Mouse (Mus musculus) T-helper 1 cell (primary cell): ENCODE results near the gene Zfp202.
"Not testable (repeated sequence)": the region's sequence is repeated elsewhere in the genome, so short reads cannot be mapped to it uniquely, and the experiment has no call there.

ENCODE experiments used
- in situ Hi-C: fragments of 300-600 bp; cut with MboI, MseI; formaldehyde crosslinking; loops from one replicate; pipeline ENCODE4 v1.15.1; 2025; ENCODE audit warnings: high pct_unique_total_duplicates

Gene Zfp202

DNA sequence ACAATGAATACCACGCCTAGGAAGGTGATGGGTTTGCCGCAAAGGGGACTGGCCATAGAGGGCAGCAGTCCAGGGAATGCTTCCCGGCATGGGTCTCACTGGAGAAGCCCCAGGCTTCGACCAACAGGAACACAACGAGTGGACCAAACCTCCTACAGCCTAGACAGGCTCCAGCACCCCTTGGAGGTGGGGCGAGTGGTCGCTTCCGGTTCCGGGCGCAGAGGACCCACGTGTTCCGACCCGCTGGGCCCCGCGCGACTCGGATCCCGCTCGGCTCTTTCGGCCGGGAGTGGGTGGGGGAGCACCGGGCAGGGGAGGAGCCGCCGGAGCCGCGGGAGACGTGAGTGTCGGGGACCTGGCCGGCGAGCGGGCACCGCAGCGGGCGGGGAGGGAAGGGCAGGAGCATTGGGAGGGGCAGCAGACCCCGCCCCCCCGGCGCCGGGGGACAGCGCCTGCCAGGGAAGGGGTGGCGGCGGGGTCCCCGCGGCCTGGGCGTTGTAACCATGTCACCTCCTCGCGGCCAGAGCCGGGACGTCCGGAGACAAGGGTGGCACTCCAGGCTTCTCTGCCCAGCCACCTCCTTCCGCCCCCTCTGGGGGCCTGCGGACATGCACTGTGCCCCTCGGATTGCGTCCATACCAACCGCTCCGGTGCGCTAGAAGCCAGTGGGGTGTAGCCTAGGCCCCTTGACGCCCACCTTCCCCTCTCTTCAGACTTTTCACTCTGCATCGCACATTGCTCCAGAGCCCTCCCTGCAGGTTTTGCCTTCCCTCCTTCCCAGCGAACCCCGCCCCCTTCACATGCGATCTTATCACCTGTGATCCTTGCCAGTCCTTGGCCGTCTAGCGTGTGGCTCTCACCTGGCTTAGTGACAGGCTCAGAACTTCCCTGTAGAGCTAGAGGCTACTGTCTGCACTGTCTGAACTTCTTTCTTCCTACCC, at the start of gene Zfp202:
Gene Zfp202, plus strand, starts transcription at position 219 of the 941 bp plus-strand sequence.
- in situ Hi-C loops, result no loop called here

DNA sequence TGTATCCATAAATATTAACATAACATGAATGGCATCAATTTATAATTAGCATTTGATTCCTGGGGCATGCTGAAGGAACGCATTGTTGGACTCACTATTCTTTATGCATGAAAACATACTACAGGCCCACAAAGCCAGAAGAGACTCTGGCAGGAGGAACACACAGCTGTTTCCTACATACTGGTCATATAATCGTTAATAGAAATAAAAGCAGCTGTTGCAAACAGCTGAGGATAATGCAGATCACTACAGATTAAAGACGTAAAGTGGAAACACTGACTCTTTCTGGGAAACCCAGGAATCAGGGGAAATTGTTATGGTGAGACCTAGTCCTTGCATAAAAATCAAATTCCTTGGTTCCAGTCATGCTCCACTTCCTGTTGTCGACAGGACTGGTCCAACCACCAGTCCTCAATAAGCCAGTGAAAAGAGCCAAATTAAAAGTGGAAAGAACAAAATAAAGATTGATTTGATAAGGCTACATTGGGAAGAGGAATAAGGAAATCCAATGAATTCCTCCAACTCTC, 36.9 kb upstream of the Zfp202 start:
- in situ Hi-C loops, result no loop called here

DNA sequence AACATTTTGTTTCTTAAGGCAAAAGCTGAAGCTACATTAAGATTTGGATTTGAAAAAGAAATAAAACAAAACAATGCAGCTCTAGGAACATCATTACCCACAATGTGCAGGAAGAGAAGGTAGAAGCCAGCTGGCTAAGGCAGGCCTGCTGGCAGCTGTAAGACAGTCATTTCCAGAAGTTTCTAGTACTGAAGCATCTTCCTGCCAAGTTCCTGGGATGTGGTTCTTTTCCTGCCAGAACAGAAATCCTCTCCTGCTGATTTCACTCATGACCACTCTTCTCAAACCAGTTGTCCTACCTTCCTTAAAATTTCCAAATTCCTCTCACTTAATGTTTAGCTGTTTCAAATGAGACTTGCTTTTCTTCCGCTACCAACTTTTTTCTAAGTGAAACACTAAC, 25.7 kb upstream of the Zfp202 start:
- in situ Hi-C loops, result no loop called here

DNA sequence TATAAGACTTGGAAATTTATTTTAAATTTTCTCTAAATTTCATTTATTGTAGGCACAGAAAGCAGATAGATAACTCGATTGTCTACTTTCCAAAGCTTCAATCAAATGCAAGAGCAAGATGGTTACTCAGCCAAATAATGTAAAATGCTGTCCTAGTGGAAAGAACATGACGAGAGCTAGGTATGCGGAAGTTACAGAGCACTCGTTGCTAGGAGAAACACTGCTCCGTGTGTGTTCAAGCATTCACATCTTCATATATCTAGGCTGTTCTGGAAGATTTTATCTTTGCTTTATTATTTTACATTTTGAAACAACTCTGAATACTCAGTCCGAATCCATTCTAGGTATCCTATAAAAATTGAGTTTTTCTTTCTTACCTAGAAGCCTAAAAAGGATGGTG, 15.1 kb upstream of the Zfp202 start:
- in situ Hi-C loops, result no loop called here

DNA sequence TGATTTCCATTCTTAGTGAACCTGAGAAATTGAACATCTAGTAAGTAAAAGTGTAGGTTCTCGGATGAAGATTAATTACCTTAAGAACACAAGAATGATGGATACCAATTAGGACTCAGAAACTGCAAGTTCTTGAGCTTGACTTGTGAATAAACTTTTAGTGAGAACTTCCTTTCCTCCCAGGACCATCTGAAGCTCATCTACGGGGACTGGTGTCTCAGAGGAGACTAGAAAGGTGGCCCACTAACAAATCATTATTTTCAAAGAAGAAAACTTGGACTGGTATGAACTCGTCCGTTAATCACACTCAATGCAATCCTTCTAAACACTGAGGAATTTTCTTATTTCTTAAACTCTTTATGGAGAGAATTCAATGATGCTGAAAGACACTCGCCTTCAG, 11.5 kb upstream of the Zfp202 start, which contains the start of gene Olfr986:
Gene Olfr986, plus strand, starts transcription at position 301 of the 400 bp plus-strand sequence.
- in situ Hi-C loops, result no loop called here

DNA sequence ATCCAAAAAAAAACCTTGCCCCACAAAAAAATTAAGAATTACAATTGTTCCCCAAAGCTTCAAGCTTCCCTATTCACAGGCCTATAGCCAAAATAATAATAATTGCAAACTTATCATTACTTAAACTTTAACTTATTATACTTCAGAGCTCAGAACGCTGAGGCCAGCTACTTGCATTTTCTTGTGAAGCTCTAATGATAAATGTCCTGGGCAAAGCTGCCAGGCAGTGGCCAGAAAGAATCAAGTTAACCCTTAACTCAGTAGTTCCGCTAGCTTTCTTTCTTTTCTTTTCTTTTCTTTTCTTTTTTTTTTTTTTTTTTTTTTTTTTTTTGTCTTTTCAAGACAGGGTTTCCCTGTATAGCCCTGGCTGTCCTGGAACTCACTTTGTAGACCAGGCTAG, 7.0 kb upstream of the Zfp202 start:
- in situ Hi-C loops, result not testable (repeated sequence)

DNA sequence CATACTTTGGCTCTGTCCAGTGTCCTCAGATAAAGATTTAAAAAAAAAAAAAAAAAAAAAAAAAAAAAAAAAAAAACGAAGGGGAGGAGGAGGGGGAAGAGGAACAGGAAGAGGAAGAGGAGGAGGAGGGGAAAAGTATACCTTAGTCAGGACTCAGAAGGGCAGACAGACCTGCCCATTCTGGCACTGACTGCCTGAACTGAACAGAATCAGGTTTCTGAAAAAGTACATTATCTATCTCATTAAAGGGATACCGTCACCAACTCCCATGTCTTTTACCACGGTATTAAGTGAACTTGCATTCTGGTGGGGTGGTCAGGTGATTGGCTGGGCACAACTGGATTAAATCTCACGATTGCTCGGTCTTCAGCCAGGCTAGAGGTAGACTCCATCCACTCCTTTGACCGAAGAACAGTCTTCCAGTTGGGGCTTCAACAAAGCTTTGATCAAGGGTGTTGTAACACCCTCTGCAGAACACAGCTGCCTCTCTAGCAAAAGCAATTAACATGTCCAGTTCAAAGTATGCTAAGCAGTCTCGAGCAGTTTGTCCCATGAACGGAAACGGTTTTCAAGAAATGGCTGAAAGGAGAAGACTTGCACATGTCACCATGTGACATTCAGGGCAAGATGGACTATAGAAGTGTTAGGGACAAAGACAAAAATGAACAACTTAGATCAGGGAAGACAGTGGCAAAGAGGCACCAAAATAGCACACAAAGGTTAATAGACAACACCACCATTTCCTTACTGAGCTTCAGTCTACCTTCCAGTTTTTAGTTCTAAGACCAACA, 835 bp upstream of the Zfp202 start:
- in situ Hi-C loops, result no loop called here

DNA sequence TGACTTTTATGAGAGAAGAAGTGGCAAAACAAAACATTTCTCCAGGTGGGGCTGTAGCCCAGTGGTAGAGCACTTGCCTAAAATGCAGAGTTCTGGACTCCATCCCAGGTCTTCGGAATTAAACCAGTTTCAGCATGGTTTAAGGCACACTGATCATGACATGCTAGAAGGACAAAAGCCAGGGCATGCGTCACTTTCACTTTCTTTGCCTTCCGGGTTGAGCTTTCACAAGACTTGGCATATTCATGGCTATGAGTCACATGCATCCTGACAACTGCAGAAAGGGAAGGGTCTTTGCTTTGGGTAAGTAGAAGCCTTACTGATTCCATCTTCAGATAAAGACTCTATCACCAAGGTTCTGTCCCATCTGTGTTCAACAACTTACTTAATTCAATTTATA, 3.9 kb downstream of the Zfp202 start:
- in situ Hi-C loops, result no loop called here

DNA sequence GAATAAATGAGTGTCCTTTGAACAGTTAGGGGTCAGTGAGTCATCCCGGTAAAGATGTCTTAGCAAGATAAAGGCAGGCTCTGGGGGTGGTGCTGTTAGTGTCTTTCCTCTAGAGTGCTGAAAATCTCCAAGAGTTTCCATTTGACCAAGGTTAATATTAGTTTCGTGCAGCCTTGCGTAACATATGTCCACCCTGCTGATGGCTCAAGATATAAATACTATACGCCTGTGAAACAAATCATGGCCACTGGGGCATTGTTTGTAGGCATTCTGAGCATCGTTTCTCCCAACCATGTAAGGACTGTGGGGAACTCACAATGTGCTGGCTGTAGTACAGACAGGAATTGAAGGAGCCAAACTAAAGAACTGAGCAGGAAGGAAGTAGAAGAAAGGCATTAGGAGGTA, 14.4 kb downstream of the Zfp202 start:
- in situ Hi-C loops, result no loop called here

DNA sequence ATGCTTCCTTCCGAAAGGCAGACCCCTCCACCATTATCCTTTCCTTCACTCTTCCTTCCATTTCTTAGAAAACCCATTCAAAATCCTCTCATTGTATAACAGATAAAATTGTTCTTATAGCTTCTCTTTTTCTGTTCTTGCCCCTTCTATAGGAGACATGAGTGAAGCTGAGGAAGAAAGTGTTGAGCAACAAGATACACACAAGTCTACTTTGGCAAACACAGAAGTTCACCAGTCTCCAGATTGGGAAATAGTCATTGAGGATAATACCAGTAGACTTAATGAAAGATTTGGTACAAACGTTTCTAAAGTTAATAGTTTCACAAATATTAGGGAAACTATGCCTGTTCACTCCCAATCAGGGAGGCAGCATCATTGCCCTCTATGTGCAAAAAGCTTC, 18.6 kb downstream of the Zfp202 start:
- in situ Hi-C loops, result no loop called here

DNA sequence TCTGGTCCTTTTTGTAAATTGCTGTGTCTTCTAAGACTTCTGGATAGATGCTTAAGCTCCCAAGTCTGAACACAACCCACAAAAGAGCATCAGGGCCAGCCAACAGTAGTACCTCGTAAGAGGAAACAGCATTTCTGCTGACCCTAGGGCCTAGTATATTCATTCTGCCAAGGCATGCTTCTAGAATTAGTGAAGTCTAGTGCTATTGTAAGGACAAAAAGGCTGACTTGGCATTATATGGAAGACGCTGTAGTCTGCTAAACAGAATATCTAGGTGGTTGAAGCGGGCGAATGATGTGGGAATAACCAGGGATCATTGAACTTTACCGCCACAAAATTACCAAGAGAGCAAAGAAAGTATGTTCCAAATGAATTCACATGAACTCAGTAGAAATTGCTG, 21.9 kb downstream of the Zfp202 start:
- in situ Hi-C loops, result no loop called here

DNA sequence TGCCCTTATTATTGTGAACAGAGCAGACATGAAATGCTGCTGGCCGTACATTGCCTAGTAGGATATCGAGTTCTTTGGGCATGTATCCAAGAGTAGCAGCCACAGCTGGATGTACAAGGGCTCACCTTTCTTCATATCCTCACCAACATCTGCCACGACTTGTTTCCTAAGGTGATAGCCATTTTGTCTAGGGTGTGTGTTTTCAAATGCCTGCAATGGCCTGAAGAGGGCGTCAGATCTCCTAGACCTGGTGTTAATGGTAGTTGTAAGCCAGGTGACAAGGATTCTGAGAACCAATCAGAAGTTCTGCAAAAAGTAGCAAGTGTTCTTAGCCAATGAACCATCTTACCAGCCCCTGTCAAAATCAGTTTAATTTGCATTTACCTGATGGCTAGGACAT, 24.5 kb downstream of the Zfp202 start:
- in situ Hi-C loops, result no loop called here

DNA sequence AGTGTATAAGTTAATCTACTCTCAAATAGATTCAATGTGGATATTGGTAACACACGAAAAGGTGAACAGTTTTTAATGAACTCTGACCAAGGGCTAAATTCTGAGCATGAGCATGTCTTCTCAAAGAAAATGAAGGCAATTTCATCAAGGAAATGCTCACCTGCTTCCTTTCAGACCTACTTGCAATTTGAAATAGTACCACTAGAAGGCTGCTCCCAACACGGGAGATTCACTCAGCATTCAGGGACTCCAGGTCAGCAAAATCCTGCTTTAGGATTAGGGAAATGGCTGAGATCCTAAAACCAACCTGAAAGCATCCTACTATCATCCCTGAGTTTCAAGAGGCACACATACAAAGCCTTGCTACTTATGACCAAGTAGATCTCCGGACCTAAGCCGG, 32.2 kb downstream of the Zfp202 start:
- in situ Hi-C loops, result loop anchor here (5.0 to 10.0 kb wide), 2 partner anchors 73 to 361 kb away; no protein-coding TSS in a partner anchor

DNA sequence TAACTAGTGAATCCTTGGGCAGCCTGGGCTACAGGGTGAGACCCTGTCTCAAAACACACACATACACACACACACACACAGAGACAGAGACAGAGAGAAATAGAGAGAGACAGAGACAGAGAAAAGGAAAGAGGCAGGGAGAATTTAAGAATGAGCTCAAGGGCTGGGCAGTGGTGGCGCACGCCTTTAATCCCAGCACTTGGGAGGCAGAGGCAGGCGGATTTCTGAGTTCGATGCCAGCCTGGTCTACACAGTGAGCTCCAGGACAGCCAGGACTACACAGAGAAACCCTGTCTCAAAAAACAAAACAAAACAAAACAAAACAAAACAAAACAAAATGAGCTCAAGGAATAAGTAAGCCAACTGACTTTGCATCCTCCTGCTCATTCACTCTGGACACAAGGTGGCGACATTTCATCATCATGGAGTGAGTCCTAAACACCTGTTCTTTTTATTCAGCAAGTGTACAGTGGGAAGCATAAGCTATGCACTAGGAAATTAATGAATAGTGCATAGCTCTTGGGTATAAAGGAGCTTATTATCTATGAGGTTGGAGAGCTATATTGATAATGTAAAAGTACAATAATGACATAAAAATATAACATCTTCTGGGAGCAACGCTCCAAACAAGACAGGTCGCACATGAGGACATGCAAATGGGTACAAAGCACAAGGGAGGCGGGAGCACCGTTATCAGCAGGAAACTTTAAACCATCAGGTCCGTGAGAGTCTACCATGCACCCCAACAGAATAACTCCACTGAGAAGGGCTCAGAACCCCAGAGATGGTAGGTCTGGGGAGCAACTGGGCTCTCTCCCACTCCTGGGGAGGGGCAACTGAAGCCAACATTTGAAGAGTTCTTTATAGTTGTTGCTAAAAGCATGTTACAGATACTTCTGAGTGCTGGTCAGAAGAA, 36.0 kb downstream of the Zfp202 start:
- in situ Hi-C loops, result loop anchor here (10.0 kb wide), 1 partner anchor 357 kb away; no protein-coding TSS in a partner anchor

DNA sequence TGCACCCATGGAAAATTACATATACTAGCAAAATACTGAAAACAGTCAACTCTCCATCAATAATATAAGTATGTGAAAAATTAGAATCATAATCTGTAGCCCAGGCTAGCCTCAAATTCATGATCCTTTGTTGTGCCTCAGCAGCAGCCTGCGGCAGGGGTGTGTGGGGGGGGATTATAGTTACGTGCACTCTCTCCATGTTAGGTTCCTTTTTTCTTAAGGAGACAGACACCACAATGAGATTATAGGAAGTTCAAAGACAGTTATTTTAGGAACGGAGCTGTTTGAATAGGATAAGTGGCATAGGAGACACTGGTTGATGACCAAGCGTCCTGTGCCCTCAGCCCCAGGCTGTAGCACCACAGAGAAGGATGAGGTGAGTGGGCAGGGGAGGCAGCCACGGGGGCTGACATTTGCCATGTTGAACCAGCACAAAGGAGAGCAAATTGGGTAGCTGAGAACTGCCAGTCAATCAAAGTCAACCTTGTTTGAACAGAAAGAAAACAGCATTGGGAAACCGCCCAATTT, 36.8 kb downstream of the Zfp202 start:
- in situ Hi-C loops, result loop anchor here (10.0 kb wide), 1 partner anchor 356 kb away; no protein-coding TSS in a partner anchor

DNA sequence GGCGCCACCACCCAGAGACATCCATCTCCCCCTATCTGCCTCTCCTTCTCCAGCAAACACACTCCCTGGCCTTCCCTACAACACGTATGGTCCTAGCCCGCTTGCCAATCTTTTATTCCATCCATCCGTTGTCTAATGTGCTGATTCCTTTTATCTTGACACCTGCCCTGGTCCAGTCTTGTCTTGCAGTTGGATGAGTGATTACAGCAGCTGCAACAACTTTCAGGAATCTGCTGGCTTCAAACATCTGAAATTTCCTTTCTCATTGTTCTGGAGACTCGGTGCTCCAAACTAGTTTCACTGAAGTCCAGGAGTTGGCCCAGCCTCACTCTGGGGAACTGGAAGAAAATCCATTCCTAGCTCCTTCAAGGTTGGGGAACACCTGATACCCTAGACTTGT, 37.4 kb downstream of the Zfp202 start:
- in situ Hi-C loops, result loop anchor here (10.0 kb wide), 1 partner anchor 355 kb away; no protein-coding TSS in a partner anchor

DNA sequence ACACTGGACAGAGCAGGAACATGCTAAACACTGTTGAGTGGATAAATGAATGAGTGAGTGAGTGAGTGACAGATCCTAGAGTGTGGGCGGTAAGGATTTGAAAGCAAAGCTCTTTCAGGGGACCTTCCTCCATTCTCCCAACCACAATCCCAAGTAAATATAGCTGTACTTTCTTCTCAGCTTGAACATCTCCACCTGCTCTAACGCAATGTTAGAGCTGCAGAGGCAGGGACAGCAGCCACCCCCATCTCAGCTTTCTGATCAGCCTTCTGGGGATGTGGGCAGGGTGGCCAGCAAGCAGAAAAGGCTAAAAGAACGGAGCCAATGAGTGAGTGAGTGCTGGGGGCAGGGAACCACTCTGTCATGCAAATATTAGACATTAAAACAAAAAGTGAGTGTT, 38.9 kb downstream of the Zfp202 start:
- in situ Hi-C loops, result loop anchor here (10.0 kb wide), 1 partner anchor 514 kb away; no protein-coding TSS in a partner anchor

DNA sequence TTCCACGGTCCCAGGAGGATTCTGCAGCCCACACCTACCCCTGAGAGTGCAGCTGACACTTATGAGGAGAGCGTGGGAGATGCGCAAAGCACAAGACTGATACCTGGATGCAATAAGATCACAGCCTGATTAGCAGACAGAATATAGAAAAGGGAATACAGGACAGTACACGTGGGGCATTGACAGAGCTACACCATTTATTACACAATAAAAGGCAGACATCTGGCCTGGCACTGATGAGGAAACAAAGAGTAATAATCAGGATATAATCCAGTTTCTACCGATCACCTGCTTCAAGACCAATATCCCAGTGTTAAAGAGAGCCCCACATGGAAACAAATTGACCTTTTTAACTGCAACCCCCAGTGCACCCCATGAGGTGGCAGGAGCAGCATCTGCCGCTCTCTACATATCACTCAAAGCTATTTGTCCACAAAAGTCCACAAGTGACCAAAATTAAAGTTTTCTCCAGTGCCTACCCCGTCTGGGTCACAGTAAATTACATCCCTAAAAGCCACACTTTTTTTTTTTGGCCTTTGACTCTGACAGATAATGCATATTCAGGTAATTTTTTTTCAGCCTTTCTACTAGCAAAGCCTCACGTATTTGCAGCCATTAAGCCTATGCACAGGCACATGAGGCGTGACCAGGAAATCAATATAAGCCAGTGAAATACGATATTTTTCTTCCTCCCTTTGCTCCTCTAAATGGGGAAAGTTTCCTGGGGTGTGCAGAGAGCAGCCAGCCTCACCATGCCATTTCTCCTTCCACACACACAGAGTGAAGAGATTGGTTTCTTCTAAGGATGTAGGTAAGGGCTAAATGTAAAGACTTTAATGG, 42.3 kb downstream of the Zfp202 start:
- in situ Hi-C loops, result loop anchor here (10.0 kb wide), 1 partner anchor 510 kb away; no protein-coding TSS in a partner anchor

DNA sequence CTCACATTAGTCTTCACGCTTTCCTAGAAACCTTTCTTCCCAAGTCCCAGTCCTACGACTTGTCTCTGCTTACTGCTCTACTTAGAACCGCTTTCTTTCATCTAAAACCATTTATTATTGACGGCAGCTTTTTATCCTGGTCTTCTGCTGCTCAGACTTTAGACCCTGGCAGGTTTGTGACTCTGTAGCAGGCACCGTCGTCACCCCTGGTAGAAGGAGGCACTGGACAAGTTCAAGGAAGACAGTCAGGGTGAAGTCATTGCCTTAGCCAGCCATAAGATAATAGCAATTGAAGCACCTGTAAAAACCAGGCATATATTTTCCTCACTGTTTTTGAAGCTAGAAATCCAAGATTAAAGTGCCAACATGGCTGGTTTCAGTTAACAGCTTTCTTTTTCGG, 43.1 kb downstream of the Zfp202 start:
- in situ Hi-C loops, result loop anchor here (10.0 kb wide), 1 partner anchor 510 kb away; no protein-coding TSS in a partner anchor
